Mouse (Mus musculus) C2C12 (cell line): ENCODE measurements around the gene Olfr1392.

Source experiments
- CEBPB ChIP-seq: IDR thresholded peaks from one replicate; pipeline ENCODE4 v1.6.1; 2011; ENCODE audit warnings: low read depth, mild to moderate bottlenecking, control low read depth, moderate library complexity
- CTCF ChIP-seq: IDR thresholded peaks from one replicate; pipeline ENCODE4 v1.5.1; 2011; ENCODE audit not compliant: control insufficient read depth, insufficient read depth, insufficient read length
- MAX ChIP-seq: IDR thresholded peaks from one replicate; pipeline ENCODE4 v1.6.1; 2011; ENCODE audit warnings: mild to moderate bottlenecking, control low read depth
- MYOG ChIP-seq: IDR thresholded peaks from one replicate; pipeline ENCODE4 v1.6.1; 2011; ENCODE audit not compliant: control insufficient read depth, insufficient read length; ENCODE audit errors: extremely low read depth
- USF1 ChIP-seq: IDR thresholded peaks from one replicate; pipeline ENCODE4 v1.6.1; 2011; ENCODE audit warnings: low read depth, mild to moderate bottlenecking, control low read depth, moderate library complexity

DNA sequence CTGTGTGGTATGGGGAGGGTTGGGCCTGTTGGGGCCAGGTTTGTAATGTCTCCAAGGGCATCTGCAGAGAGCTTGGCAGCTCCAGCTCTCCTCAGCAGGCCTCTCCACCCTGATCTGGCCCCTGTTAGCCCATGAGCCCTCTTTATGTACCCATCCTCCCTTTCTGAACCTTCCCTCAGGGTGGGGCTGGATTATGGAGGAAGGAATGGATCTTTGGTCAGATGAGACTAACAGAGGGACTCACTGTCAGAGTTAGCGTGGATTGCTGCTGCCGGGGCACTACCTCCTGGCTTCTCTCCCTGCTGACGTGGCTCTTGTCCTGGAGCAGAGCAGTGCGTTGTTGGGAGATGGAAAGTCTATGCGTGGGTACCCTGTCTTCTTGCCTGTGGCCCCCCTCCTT lies 22.8 kb upstream of the Olfr1392 start:
- TF ChIP-seq CTCF = no peak
- TF ChIP-seq USF1 = no peak
- TF ChIP-seq MAX = no peak
- no peak for TF ChIP-seq CEBPB
- no peak for TF ChIP-seq MYOG
